Mouse (Mus musculus) ES-Bruce4 (cell line): ENCODE results near the gene Maz.

Experiments
- CTCF ChIP-seq: IDR thresholded peaks from one replicate; pipeline ENCODE4 v1.8.1; 2011; ENCODE audit warnings: low read depth, low read length
- EP300 ChIP-seq: IDR thresholded peaks from 2 replicates; pipeline ENCODE4 v1.6.1; 2011; ENCODE audit warnings: low read depth, low read length; ENCODE audit not compliant: insufficient read depth

DNA sequence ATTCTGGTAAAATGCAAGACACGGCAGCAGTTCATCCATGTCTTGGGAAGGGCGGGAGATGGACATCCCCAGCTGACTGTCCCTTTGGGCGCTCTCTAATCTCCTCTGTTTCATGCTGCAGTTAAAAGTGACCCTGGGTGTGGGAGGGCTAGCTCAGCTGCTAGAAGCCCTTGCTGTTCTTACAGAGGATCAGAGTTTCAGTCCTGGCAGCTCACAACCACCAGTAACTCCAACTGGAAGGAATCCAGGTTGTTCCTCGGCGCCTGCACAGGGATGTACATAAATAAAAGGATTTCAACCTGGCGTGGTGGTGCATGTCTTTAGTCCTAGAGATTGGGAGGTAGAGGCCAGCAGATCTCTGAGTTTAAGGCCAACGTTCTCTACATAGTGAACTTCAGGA, 43.7 kb downstream of the Maz start:
- TF ChIP-seq CTCF = no peak
- TF ChIP-seq EP300 = no peak
